Mouse (Mus musculus) embryonic fibroblast, embryonic 13.5 days (primary cell): ENCODE measurements around the gene Tmod3. TPM values are rescaled to one million over a fixed set of nuclear protein-coding genes. Genes with fewer than 3 reads are reported as not detected.
"Not testable (repeated sequence)": the region's sequence is repeated elsewhere in the genome, so short reads cannot be mapped to it uniquely, and the experiment has no call there.

ENCODE experiments used
- H3K27ac ChIP-seq: 2 replicates; pipeline ENCODE4 v1.5.1; 2012; ENCODE audit warnings: low read length, control low read depth, inconsistent platforms; ENCODE audit not compliant: insufficient read depth
- H3K4me1 ChIP-seq: 2 replicates; pipeline ENCODE4 v1.6.1; 2011; ENCODE audit warnings: low read length; ENCODE audit not compliant: control insufficient read depth, insufficient read depth
- H3K4me3 ChIP-seq: 2 replicates; pipeline ENCODE4 v1.5.1; 2011; ENCODE audit warnings: mild to moderate bottlenecking, control low read depth, low read length; ENCODE audit not compliant: insufficient read depth
- CTCF ChIP-seq: IDR thresholded peaks from 2 replicates; pipeline ENCODE4 v1.5.1; 2011; ENCODE audit warnings: mild to moderate bottlenecking, control low read depth, low read length, moderate library complexity, borderline replicate concordance; ENCODE audit not compliant: insufficient read depth
- POLR2A ChIP-seq: IDR thresholded peaks from 2 replicates; pipeline ENCODE4 v1.6.1; 2011; ENCODE audit warnings: low read depth, mild to moderate bottlenecking, control low read depth, low read length, moderate library complexity
- polyA plus RNA-seq: library from polyadenylated mRNA; stranded (reverse); fragments of >200 nt; gene quantifications from 2 replicates; pipeline ENCODE4 v1.2.4, GENCODE M21; 2011; ENCODE audit warnings: low read depth; ENCODE audit not compliant: missing spikeins, insufficient read length

Gene Tmod3
- polyA plus RNA-seq, 1 experiment: 71.0 TPM

DNA sequence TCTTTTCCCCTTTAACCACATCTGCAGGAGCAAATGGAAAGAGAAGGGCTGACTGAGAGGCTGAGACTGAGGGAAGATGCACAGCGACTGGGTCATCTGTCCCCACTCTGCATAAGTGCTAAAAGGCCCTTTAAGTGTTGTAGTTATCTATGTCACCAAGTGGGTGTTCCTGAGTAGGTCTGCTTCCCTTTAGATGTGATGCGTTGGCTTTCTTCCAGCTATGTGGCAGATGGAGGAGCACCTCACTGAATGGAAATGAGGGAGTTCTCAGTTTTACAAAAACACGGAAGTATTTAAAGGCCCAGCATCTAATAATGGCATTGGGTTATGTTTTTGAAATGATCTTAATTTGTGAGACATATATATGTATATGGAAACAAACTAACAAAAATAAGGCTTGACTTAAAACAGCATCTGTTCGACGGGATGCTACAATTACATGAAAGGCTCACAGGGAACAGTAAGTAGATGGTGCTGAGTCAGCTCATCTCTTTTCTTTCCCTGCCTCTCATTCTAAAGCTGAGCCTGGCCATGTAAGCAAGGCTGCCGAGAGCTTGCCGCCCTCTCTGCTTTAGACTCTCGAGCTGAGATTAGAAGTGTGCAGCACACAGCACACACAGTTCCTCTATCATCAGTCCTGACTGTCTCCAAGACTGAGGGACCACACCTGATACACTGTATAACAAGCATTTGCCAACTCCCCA, 48.1 kb downstream of the Tmod3 start:
- no peak overlapping the region for H3K27ac ChIP-seq
- H3K4me1 ChIP-seq: no peaks in the 10 kb centered on the region
- TF ChIP-seq CTCF: no peak
- TF ChIP-seq POLR2A: no peak

DNA sequence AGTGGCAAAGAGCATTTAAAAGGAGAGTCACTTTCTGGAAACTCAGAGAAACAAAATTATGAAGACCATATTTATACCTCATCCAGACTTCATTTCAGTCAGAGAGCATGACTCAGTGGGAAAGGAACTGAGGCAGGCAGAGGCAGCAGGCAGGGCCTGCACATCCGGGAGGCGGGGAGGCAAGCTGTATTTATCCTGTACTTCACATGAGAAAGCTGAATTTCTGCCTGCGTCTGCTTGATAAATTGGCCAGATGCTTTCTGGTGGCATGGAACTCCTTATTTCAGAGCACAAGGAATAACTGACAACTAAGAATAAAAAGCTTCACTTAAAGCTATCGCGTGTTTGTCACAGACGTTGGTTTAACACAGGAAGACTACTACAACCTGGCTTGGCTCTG, 55.1 kb downstream of the Tmod3 start:
- Histone ChIP-seq H3K4me1 (no peaks in the 10 kb centered on the region), H3K27ac (no peak overlapping the region), H3K4me3 (no peak overlapping the region)
- TF ChIP-seq POLR2A: no peak
- no peak for TF ChIP-seq CTCF

More for the DNA sequence above, 48.1 kb downstream of the Tmod3 start:
- no peak overlapping the region for H3K4me3 ChIP-seq

DNA sequence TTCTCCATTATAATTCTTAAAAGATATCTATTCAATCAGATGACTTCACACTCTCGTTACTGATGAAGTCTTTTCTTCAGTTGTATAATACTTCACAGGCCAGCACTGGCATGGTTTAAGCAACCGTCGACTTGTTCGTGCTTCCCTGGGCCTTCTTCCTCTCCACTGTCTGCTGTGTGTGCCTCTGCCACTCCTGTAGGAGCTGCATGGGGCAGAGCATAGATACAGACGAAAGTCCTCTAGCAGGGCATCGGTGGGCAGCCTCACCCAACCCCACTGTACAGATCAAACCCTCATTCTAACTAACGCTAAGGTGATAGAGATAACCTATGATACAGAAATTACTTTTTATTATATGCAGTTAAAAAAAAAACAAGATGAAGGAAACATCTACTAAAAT, 60.9 kb downstream of the Tmod3 start:
- no peak for TF ChIP-seq POLR2A
- no peak for TF ChIP-seq CTCF
- no peaks in the 10 kb centered on the region for H3K4me1 ChIP-seq

DNA sequence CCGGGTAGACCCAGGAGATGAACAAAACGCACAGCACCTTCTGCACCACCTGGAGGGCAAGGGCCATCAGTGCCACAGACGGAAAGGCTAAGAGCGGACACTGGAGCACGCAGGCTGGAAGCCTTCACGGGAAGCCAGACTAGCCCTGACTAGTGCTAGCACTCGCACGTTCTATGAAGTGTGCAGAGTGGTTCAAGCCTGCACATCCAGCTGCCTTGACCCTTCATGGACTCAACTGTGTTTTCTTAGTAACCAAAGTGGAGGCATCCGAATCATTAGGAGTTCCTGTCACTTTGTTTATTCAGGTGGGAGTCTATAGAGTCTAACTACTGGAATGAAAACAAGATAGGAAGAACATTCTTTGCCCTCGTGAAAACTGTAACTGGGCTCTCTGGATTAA, 63.5 kb downstream of the Tmod3 start:
- TF ChIP-seq POLR2A (no peak), CTCF (no peak)
- H3K4me1 ChIP-seq: no peaks in the 10 kb centered on the region
- no peak overlapping the region for H3K27ac ChIP-seq
- no peak overlapping the region for H3K4me3 ChIP-seq

More for the DNA sequence above, 60.9 kb downstream of the Tmod3 start:
- Histone ChIP-seq H3K27ac (no peak overlapping the region), H3K4me3 (no peak overlapping the region)

DNA sequence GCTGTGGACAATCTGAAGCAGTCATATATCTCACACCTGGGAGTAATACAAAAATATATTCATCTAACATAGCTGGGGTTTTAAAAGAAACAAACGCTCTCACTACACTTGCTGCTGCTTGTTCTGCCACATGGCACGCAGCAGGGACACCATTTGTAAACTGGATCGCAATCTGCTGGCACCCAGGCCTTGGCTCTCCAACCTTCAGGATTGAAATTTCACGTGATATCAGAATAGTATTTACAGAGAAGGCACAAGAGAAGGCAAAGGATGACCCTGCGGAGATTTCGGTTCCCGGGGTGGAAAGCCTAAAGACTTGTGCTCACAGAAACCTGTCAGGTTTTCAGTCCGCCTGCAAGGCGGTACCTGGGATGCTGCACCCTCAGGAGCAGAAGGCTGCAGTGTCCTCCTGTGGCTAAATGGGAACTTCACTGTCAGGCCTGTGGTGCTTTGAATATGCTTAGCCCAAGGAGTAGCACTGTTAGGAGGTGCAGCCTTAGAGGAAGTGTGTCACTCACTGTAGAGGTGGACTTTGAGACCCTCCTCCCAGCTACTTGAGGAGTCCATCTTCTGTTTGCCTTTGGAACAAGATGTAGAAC, 65.0 kb downstream of the Tmod3 start:
- Histone ChIP-seq H3K4me3 (no peak overlapping the region), H3K27ac (no peak overlapping the region)

DNA sequence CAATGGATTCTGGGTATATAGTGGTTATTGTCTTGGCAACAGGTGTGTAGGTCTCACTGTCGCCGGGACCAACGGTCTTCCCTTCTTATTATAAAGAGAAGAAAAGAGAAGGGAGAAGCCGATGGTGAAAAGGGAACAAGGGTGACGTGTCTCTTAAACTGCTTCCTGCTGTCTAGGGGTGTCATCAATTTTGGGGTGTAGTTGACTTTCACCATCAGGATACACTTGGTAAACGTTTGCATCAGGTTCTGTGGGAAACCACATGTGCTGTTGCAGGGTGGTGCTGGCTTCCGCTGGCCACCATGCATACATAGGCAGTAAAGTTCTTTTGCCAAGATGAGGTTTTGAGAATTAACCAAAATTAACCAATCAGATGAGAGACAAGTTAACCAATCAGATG, 71.2 kb downstream of the Tmod3 start:
- H3K27ac ChIP-seq, H3K4me3 ChIP-seq, H3K4me1 ChIP-seq: not testable (repeated sequence)

More for the DNA sequence above, 65.0 kb downstream of the Tmod3 start:
- no peak for TF ChIP-seq POLR2A
- TF ChIP-seq CTCF: no peak
- H3K4me1 ChIP-seq: no peaks in the 10 kb centered on the region

DNA sequence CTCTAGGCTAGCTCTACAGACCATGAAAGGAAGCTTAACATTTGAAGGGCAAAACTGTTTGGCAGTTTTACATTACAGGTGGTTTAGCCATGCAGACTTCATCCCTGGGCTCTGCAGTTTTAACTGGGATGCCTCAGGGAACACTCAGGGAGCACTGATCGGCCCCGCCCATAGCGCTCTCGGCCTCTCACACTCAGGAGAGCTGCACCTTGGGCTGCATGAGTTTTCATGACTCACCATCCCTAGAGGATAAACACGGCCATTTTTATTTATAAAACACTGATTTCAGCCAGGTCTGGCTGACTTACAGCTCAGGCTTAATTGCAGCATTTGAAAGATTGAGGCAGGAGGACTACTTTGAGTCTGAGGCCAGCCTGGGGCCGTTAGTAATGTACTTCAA, 74.2 kb downstream of the Tmod3 start:
- H3K27ac ChIP-seq: no peak overlapping the region
- no peaks in the 10 kb centered on the region for H3K4me1 ChIP-seq
- TF ChIP-seq CTCF (no peak), POLR2A (no peak)
- H3K4me3 ChIP-seq: no peak overlapping the region

DNA sequence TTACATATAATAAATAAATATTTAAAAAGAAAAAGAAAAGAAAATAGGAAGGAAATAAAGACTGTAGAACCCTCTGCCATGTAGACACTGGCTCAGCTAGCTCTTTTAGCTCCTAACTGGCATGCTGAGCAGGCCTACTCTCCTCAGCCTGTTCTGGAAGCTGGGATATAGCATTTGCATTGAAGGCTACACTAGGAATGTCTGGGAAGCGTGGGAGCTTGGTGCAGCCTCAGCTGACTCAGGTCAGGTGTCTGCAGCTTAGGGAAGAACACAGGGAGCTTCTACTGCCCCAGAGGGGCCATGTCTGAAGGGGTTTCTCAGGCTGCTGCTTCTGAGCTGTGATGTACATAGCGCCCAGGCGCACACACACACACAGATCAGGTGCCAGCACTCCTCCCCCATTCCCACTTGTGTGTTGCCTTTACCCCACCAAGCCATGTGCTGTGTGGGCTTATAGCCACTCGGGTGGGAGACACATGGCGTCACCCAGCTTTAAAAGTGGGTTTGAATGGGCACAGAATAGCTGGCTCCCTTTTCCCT, 78.9 kb downstream of the Tmod3 start:
- H3K4me1 ChIP-seq: no peaks in the 10 kb centered on the region
- no peak overlapping the region for H3K27ac ChIP-seq
- no peak for TF ChIP-seq POLR2A
- no peak for TF ChIP-seq CTCF
- no peak overlapping the region for H3K4me3 ChIP-seq

DNA sequence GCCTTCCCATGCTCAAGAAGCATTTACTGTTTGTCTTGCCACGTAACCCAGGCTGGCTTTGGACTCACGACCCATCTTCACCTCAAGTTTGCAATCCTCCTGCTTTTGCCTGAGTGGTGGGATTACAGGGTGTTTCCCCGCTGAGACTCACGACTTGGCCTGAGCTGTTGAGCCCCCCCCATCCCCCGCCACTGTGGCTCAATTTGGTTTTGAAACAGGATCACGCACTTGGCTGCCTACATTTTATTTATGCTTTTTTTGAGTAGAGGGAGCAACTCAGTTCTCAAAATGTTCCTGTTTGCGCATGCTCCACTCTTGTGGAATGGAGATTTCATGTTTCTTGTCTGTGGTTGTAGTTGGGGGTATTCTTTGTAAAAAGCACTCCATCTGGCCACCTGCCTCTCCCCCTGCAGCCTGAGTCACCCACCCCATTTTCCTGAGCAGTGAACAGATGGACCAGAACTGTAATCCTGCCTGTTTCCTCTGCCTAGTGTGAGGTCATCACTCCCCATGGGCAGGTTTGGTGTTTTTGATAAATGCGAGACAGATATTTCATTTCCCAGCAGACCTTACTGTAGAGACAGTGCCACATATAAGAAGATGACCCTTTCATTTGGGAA, 80.2 kb downstream of the Tmod3 start:
- Histone ChIP-seq H3K27ac (no peak overlapping the region), H3K4me3 (no peak overlapping the region), H3K4me1 (no peaks in the 10 kb centered on the region)
- TF ChIP-seq POLR2A (no peak), CTCF (no peak)

DNA sequence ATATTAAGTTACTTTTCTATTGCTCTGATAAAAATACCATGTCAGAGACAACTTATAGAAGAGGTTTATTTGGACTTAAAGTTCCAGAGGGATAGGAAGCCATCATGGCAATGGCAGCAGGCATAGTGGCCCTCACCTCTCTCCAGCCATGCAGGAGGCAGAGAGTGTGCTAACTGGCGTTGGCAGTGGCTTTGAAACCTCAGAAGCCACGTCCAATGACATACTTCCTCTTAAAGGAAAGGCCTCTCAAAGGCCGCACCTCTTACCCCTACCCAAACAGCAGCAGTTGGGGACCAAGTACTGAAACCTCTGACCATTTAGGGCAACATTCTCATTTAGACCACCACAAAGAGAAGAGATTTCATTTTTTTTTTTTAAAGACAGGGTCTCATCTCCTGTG, 82.2 kb downstream of the Tmod3 start:
- Histone ChIP-seq H3K27ac (no peak overlapping the region), H3K4me3 (no peak overlapping the region), H3K4me1 (peaks cover 3% of the 10 kb centered on the region; the same call in 1 of the 2 replicates)
- no peak for TF ChIP-seq CTCF
- no peak for TF ChIP-seq POLR2A
